ENCODE assay signal across 33 mouse cellular contexts in the genomic region with DNA sequence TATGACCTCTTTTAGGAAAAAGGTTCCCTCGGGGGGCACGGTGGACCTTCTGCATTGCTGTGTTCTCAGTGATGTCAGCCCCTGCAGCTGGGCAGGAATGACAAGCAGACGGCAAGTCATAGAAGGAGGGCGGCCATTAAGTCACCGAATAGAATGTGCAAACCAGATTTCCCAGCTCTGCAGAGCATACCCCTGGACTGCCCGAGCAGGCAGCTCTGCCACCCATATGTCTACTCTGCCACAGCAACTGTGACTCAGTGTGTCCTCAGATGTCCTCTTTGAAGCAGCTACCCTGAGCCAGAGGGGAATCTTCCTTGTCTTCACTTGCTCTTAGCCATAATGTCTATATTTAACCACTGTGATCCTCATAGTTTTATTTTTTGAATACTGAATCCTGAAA.
DNase-seq lines count a peak whose midpoint lies in the region; ATAC-seq lines count a peak whose summit lies in the region.
"Had no signal": no experiment of that assay in that cellular context is flagged by ENCODE, and none has a peak within 500 bp of the region (broad histone marks: within the 10 kb centered on the region; RNA-seq: fewer than 3 reads in every experiment).

No protein-coding gene starts in this region.

- intact Hi-C loops in left cerebral cortex, postnatal 4 days (cut with DNase I), result no loop called here

- ATAC-seq in hindbrain, embryonic 13.5 days (ENCODE audit: low FRiP score), result no peak
- ATAC-seq: CD4-positive, CD25-positive, alpha-beta regulatory T cell, adult 4 months; forebrain, embryonic 13.5 days; hindbrain, embryonic 16.5 days had no signal

- no peaks in the 10 kb centered on the region for H3K9me3 ChIP-seq in hindbrain, embryonic 13.5 days
- H3K9me3 ChIP-seq: embryonic facial prominence, embryonic 10.5 days; embryonic facial prominence, embryonic 15.5 days; forebrain, embryonic 13.5 days; heart, embryonic 13.5 days; hindbrain, embryonic 10.5 days; kidney, embryonic 15.5 days; limb, embryonic 12.5 days; liver, embryonic 15.5 days; neural tube, embryonic 15.5 days had no signal

- H3K27me3 ChIP-seq in hindbrain, embryonic 13.5 days, result no peaks in the 10 kb centered on the region
- H3K27me3 ChIP-seq: embryonic facial prominence, embryonic 15.5 days; forebrain, embryonic 13.5 days; heart, embryonic 13.5 days; kidney, embryonic 15.5 days; limb, embryonic 12.5 days; liver, embryonic 15.5 days; neural tube, embryonic 15.5 days had no signal

- H3K4me1 ChIP-seq in hindbrain, embryonic 13.5 days (replicated peaks), result no peaks in the 10 kb centered on the region
- H3K4me1 ChIP-seq: embryonic facial prominence, embryonic 10.5 days; embryonic facial prominence, embryonic 15.5 days; forebrain, embryonic 13.5 days; hindbrain, embryonic 10.5 days; kidney, embryonic 15.5 days; limb, embryonic 12.5 days; liver, embryonic 15.5 days; neural tube, embryonic 15.5 days had no signal

- WGBS in hindbrain, embryonic 13.5 days, result 90% methylated on average over 6 of the region's 6 CpGs

- H3K4me3 ChIP-seq in hindbrain, embryonic 13.5 days, result no peak overlapping the region
- H3K4me3 ChIP-seq: embryonic facial prominence, embryonic 10.5 days; embryonic facial prominence, embryonic 15.5 days; forebrain, embryonic 13.5 days; heart, embryonic 13.5 days; hindbrain, embryonic 10.5 days; kidney, embryonic 15.5 days; limb, embryonic 12.5 days; liver, embryonic 15.5 days; neural tube, embryonic 15.5 days had no signal

- H3K36me3 ChIP-seq in hindbrain, embryonic 13.5 days, result no peaks in the 10 kb centered on the region; the same call in 1 of the 2 replicates
- H3K36me3 ChIP-seq: embryonic facial prominence, embryonic 10.5 days; embryonic facial prominence, embryonic 15.5 days; hindbrain, embryonic 10.5 days; kidney, embryonic 15.5 days; limb, embryonic 12.5 days; liver, embryonic 15.5 days had no signal

- no peak overlapping the region for H3K9ac ChIP-seq in hindbrain, embryonic 13.5 days
- H3K9ac ChIP-seq: embryonic facial prominence, embryonic 15.5 days; forebrain, embryonic 13.5 days; heart, embryonic 13.5 days; kidney, embryonic 15.5 days; limb, embryonic 12.5 days; liver, embryonic 15.5 days; lung, embryonic 14.5 days; neural tube, embryonic 15.5 days had no signal

- no peak overlapping the region for H3K4me2 ChIP-seq in hindbrain, embryonic 13.5 days
- H3K4me2 ChIP-seq: embryonic facial prominence, embryonic 15.5 days; forebrain, embryonic 13.5 days; heart, embryonic 13.5 days; kidney, embryonic 15.5 days; limb, embryonic 12.5 days; liver, embryonic 15.5 days; lung, embryonic 14.5 days; neural tube, embryonic 15.5 days had no signal

- peak; percentile 46 to 74 for DNase-seq in frontal cortex, postnatal 36 days (ENCODE audit: low spot score in 2 of 2)
- DNase-seq in frontal cortex, postnatal 10 days (ENCODE audit: low spot score in 2 of 2), result no peak
- DNase-seq in left cerebral cortex, adult 18-20 months (ENCODE audit: low spot score in 2 of 2), result peak; percentile 46 to 64
- DNase-seq in left cerebral cortex, postnatal 4 days, result no peak
- peak; percentile 1 for DNase-seq in thymus, postnatal 14 days
- DNase-seq in thymus, postnatal 4 days, result no peak
- peak; percentile 78 for DNase-seq in telencephalon, adult 2 months (ENCODE audit: low read depth, low spot score)
- DNase-seq: adrenal gland, postnatal 14 days; cerebellum, adult 2 months; cerebellum, postnatal 14 days; gastrocnemius, postnatal 25 days; heart, adult 18-20 months; heart, postnatal 10 days; kidney, adult 18-20 months; kidney, postnatal 25 days; lung, embryonic 14.5 days; lung, postnatal 14 days; midbrain, embryonic 14.5 days; spleen, adult 18-20 months; thymus, adult 2 months had no signal

- H3K27ac ChIP-seq in hindbrain, embryonic 13.5 days, result no peak overlapping the region
- H3K27ac ChIP-seq: embryonic facial prominence, embryonic 10.5 days; embryonic facial prominence, embryonic 15.5 days; forebrain, embryonic 13.5 days; heart, embryonic 13.5 days; hindbrain, embryonic 10.5 days; kidney, embryonic 15.5 days; limb, embryonic 12.5 days; liver, embryonic 15.5 days; neural tube, embryonic 15.5 days; stomach, postnatal 0 days had no signal

Comparison
In these comparisons a context has a peak if more than half of its experiments do, and no peak if none do; other contexts are left out.
1. DNase-seq: peak in frontal cortex, postnatal 36 days (2 of 2), left cerebral cortex, adult 18-20 months (2 of 2), thymus, postnatal 14 days (single experiment) and telencephalon, adult 2 months (single experiment); none in frontal cortex, postnatal 10 days (0 of 2), left cerebral cortex, postnatal 4 days (single experiment) and thymus, postnatal 4 days (single experiment).